Mouse (Mus musculus) CD4-positive, CD25-positive, alpha-beta regulatory T cell, adult 4 months (primary cell): ENCODE results near the gene Pik3cd. TPM values are rescaled to one million over a fixed set of nuclear protein-coding genes. Genes with fewer than 3 reads are reported as not detected.

ENCODE experiments used
- ATAC-seq: one replicate; pipeline ENCODE4 v1.8.0; 2017
- polyA plus RNA-seq, 2 experiments: library from polyadenylated mRNA; unstranded; fragments of 100-300 nt; shearing (Covaris generic); gene quantifications; one replicate each; pipeline ENCODE4 v1.2.1; 2017

The Pik3cd gene
- polyA plus RNA-seq, 2 experiments from 2014 or later, result 102 to 179 TPM

DNA sequence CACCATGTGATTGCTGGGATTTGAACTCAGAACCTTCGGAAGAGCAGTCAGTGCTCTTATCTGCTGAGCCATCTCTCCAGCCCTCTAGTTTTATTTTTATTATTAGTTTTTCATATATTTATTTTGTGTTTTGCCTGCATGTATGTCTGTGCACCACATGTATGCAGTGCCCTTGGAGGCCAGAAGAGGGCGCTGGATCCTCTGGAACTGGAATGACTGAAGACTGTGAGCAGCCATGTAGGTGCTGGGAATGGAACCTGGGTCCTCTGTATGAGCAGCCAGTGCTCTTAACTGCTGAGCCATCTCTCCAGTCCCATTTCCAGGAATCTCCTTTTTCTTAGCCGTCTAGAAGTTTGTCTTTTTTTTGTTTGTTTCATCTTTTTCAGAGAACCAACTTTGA, 97.9 kb downstream of the Pik3cd start:
- ATAC-seq, result no peak

GRCm38 (mm10) chr4:149603860-149604259, 98.5 kb downstream of the Pik3cd start:
- ATAC-seq, result no peak

DNA sequence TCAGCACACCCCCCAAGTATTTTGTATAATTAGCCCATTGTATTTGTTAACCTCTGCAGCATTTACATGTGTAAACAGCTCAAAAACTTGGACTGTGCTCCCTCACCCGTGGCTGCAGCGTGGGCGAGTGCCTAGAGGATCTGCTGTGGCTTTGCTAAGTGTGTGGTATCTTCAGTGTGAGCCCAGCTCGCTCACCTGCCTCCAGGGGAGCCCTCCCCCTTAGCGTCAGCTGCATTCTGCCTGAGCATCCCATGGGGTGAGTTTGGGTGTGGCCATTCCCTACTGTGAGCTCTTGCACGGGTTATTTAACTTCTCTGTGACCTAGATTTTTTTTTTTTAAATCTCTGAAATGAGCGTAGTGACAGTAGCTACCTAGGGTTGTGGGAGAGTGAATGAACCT, 100.1 kb downstream of the Pik3cd start:
- ATAC-seq, result no peak

- ATAC-seq, result no peak
These were observed 100.9 kb downstream of the Pik3cd start for GRCm38 (mm10) chr4:149601484-149601883.

- ATAC-seq, result no peak
These were observed 102.2 kb downstream of the Pik3cd start for GRCm38 (mm10) chr4:149600130-149600529.

GRCm38 (mm10) chr4:149599549-149599948, 102.8 kb downstream of the Pik3cd start:
- no peak for ATAC-seq

Other genes with a start within 250 kb of the Pik3cd start
- not detected for gene Rbp7, start 247.6 kb downstream of the Pik3cd start, polyA plus RNA-seq
- under 1 TPM in 1 of 2 experiments, not detected in 1; 0.73 TPM for gene Tmem274, start 225.2 kb downstream of the Pik3cd start, polyA plus RNA-seq
- gene Nmnat1, start 217.4 kb downstream of the Pik3cd start, polyA plus RNA-seq, result 1 to 10 TPM; 7.3 to 8.2 TPM
- 10 to 100 TPM; 29.0 to 43.3 TPM for gene Lzic, start 217.3 kb downstream of the Pik3cd start, polyA plus RNA-seq
- gene Ctnnbip1, start 184.3 kb downstream of the Pik3cd start, polyA plus RNA-seq, result under 1 TPM; 0.35 to 0.39 TPM
- gene Clstn1, start 116.1 kb downstream of the Pik3cd start, polyA plus RNA-seq, result 1 to 10 TPM; 4.4 to 5.4 TPM
- gene Tmem201, start 35.5 kb upstream of the Pik3cd start, polyA plus RNA-seq, result 1 to 10 TPM; 4.6 to 7.8 TPM
- gene Slc25a33, start 71.7 kb upstream of the Pik3cd start, polyA plus RNA-seq, result 1 to 10 TPM; 4.6 to 5.7 TPM